Mouse (Mus musculus) CD4-positive helper T cell, adult 2 months (primary cell): ENCODE results near the gene Gm10722.
"Not testable (repeated sequence)": the region's sequence is repeated elsewhere in the genome, so short reads cannot be mapped to it uniquely, and the experiment has no call there.

Source experiments
- DNase-seq: peaks from one replicate; pipeline ENCODE4 v3.0.0-alpha.2; 2012; ENCODE audit warnings: low read depth, missing footprints, low spot score

Gm10722 gene

DNA sequence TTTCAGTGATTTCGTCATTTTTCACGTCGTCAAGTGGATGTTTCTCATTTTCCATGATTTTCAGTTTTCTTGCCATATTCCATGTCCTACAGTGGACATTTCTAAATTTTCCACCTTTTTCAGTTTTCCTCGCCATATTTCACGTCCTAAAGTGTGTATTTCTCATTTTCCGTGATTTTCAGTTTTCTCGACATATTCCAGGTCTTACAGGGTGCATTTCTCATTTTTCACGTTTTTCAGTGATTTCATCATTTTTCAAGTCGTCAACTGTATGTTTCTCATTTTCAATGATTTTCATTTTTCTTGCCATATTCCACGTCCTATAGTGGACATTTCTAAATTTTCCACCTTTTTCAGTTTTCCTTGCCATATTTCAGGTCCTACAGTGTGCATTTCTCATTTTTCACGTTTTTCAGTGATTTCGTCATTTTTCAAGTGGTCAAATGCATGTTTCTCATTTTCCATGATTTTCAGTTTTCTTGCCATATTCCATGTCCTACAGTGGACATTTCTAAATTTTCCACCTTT lies at the start of gene Gm10722:
Gene Gm10722, plus strand, starts transcription at position 478 of the 528 bp plus-strand sequence.
- peak; percentile 42 for DNase-seq

DNA sequence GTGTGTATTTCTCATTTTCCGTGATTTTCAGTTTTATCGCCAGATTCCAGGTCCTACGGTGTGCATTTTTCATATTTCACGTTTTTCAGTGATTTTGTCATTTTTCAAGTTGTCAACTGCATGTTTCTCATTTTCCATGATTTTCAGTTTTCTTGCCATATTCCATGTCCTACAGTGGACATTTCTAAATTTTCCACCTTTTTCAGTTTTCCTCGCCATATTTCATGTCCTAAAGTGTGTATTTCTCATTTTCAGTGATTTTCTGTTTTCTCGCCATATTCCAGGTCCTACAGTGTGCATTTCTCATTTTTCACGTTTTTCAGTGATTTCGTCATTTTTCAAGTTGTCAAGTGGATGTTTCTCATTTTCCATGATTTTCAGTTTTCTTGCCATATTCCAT lies 284 bp downstream of the Gm10722 start:
- DNase-seq, result not testable (repeated sequence)

GRCm38 (mm10) chr9:3001948-3002659 lies 1.4 kb downstream of the Gm10722 start:
- peak; percentile 12 for DNase-seq

- DNase-seq, result not testable (repeated sequence)
Measured at GRCm38 (mm10) chr9:3002794-3003396, 2.2 kb downstream of the Gm10722 start, which contains the start of gene Gm11168. Gene Gm11168, plus strand, starts transcription at chr9:3003346.

DNA sequence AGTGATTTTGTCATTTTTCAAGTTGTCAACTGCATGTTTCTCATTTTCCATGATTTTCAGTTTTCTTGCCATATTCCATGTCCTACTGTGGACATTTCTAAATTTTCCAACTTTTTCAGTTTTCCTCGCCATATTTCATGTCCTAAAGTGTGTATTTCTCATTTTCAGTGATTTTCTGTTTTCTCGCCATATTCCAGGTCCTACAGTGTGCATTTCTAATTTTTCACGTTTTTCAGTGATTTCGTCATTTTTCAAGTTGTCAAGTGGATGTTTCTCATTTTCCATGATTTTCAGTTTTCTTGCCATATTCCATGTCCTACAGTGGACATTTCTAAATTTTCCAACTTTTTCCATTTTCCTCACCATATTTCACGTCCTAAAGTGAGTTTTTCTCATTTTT lies 5.5 kb downstream of the Gm10722 start:
- DNase-seq, result not testable (repeated sequence)

DNA sequence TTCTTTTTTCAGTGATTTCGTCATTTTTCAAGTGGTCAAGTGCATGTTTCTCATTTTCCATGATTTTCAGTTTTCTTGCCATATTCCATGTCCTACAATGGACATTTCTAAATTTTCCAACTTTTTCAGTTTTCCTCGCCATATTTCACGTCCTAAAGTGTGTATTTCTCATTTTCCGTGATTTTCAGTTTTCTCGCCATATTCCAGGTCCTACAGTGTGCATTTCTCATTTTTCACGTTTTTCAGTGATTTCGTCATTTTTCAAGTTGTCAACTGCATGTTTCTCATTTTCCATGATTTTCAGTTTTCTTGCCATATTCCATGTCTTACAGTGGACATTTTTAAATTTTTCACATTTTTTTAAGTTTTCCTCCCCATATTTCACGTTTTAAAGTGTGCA lies 5.9 kb downstream of the Gm10722 start:
- DNase-seq, result not testable (repeated sequence)

GRCm38 (mm10) chr9:3007272-3007671 lies 6.5 kb downstream of the Gm10722 start:
- DNase-seq, result peak; percentile 9

GRCm38 (mm10) chr9:3009331-3009730 lies 8.6 kb downstream of the Gm10722 start:
- not testable (repeated sequence) for DNase-seq

DNA sequence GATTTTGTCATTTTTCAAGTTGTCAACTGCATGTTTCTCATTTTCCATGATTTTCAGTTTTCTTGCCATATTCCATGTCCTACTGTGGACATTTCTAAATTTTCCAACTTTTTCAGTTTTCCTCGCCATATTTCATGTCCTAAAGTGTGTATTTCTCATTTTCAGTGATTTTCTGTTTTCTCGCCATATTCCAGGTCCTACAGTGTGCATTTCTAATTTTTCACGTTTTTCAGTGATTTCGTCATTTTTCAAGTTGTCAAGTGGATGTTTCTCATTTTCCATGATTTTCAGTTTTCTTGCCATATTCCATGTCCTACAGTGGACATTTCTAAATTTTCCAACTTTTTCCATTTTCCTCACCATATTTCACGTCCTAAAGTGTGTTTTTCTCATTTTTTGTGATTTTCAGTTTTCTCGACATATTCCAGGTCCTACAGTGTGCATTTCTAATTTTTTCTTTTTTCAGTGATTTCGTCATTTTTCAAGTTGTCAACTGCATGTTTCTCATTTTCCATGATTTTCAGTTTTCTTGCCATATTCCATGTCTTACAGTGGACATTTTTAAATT lies 11.4 kb downstream of the Gm10722 start:
- DNase-seq, result not testable (repeated sequence)

DNA sequence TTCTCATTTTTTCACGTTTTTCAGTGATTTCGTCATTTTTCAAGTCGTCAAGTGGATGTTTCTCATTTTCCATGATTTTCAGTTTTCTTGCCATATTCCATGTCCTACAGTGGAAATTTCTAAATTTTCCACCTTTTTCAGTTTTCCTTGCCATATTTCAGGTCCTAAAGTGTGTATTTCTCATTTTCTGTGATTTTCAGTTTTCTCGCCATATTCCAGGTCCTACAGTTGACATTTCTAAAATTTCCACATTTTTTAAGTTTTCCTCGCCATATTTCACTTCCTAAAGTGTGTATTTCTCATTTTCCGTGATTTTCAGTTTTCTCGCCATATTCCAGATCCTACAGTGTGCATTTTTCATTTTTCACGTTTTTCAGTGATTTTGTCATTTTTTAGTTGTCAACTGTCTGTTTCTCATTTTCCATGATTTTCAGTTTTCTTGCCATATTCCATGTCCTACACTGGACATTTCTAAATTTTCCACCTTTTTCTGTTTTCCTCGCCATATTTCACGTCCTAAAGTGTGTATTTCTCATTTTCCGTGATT lies 12.1 kb downstream of the Gm10722 start, which contains the start of gene Gm10721:
Gene Gm10721, plus strand, starts transcription at position 408 of the 547 bp plus-strand sequence.
- DNase-seq, result not testable (repeated sequence)

GRCm38 (mm10) chr9:3015354-3015753 lies 14.6 kb downstream of the Gm10722 start, which contains the start of gene Gm10720:
Gene Gm10720, plus strand, starts transcription at chr9:3015654.
- DNase-seq, result not testable (repeated sequence)

GRCm38 (mm10) chr9:3015896-3016295 lies 15.2 kb downstream of the Gm10722 start:
- not testable (repeated sequence) for DNase-seq

DNA sequence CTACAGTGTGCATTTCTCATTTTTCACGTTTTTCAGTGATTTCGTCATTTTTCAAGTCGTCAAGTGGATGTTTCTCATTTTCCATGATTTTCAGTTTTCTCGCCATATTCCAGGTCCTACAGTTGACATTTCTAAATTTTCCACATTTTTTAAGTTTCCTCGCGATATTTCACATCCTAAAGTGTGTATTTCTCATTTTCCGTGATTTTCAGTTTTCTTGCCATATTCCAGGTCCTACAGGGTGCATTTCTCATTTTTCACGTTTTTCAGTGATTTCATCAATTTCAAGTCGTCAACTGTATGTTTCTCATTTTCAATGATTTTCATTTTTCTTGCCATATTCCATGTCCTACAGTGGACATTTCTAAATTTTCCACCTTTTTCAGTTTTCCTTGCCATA lies 16.4 kb downstream of the Gm10722 start, which contains the start of gene Gm10719:
Gene Gm10719, plus strand, starts transcription at position 301 of the 400 bp plus-strand sequence.
- DNase-seq, result not testable (repeated sequence)

- not testable (repeated sequence) for DNase-seq
Measured at GRCm38 (mm10) chr9:3018944-3019343, 18.2 kb downstream of the Gm10722 start.

- not testable (repeated sequence) for DNase-seq
Measured at GRCm38 (mm10) chr9:3019835-3020727, 19.4 kb downstream of the Gm10722 start.

- DNase-seq, result peak; percentile 21
Measured at GRCm38 (mm10) chr9:3022316-3023008, 21.7 kb downstream of the Gm10722 start.

GRCm38 (mm10) chr9:3023312-3023984 lies 22.7 kb downstream of the Gm10722 start, which contains the start of gene Gm10718:
Gene Gm10718, plus strand, starts transcription at chr9:3023547.
- DNase-seq, result not testable (repeated sequence)

- not testable (repeated sequence) for DNase-seq
Measured at GRCm38 (mm10) chr9:3023985-3024648, 23.4 kb downstream of the Gm10722 start.
